Mouse (Mus musculus) left cerebral cortex, adult 9 months (tissue): ENCODE data around the gene 9130213A22Rik.
A peak's percentile ranks its signal among the peaks of the same experiment; 100 is the strongest.

Source experiments
- DNase-seq, 2 experiments: peaks; one replicate each; pipeline ENCODE4 v3.0.0; 2022; ENCODE audit warnings: low spot score in 2 of 2

The 9130213A22Rik gene

GRCm38 (mm10) chr11:69122336-69122951 is at the start of gene 9130213A22Rik:
TSS of gene 9130213A22Rik (minus strand) at chr11:69122589.
- peak in 1 of 2 experiments; percentile 88 for DNase-seq

GRCm38 (mm10) chr11:69171626-69172025 is 49.2 kb upstream of the 9130213A22Rik start:
- DNase-seq = peak in 1 of 2 experiments; percentile 50

GRCm38 (mm10) chr11:69169313-69169712 is 46.9 kb upstream of the 9130213A22Rik start:
- DNase-seq = peak; percentile 20 to 72

- DNase-seq = peak in 1 of 2 experiments; percentile 26
Measured at GRCm38 (mm10) chr11:69156800-69157199, 34.4 kb upstream of the 9130213A22Rik start, which contains the start of gene Alox12b. TSS of gene Alox12b (plus strand) at chr11:69156989.

- no peak for DNase-seq
Measured at GRCm38 (mm10) chr11:69155351-69155750, 33.0 kb upstream of the 9130213A22Rik start.

GRCm38 (mm10) chr11:69153831-69154230 is 31.4 kb upstream of the 9130213A22Rik start:
- no peak for DNase-seq

- no peak for DNase-seq
Measured at GRCm38 (mm10) chr11:69151004-69151403, 28.6 kb upstream of the 9130213A22Rik start.

GRCm38 (mm10) chr11:69150444-69150843 is 28.1 kb upstream of the 9130213A22Rik start:
- peak in 1 of 2 experiments; percentile 68 for DNase-seq

GRCm38 (mm10) chr11:69149728-69150127 is 27.3 kb upstream of the 9130213A22Rik start:
- no peak for DNase-seq

- no peak for DNase-seq
Measured at GRCm38 (mm10) chr11:69148451-69148960, 26.1 kb upstream of the 9130213A22Rik start.

- no peak for DNase-seq
Measured at GRCm38 (mm10) chr11:69147546-69147945, 25.2 kb upstream of the 9130213A22Rik start.

GRCm38 (mm10) chr11:69135361-69135760 is 13.0 kb upstream of the 9130213A22Rik start:
- DNase-seq = no peak

- no peak for DNase-seq
Measured at GRCm38 (mm10) chr11:69134622-69134968, 12.2 kb upstream of the 9130213A22Rik start.

GRCm38 (mm10) chr11:69133923-69134621 is 11.7 kb upstream of the 9130213A22Rik start:
- peak in 1 of 2 experiments; percentile 91 for DNase-seq

- no peak for DNase-seq
Measured at GRCm38 (mm10) chr11:69133566-69133922, 11.2 kb upstream of the 9130213A22Rik start.

- DNase-seq = no peak
Measured at GRCm38 (mm10) chr11:69128426-69129122, 6.2 kb upstream of the 9130213A22Rik start.

GRCm38 (mm10) chr11:69126706-69127095 is 4.3 kb upstream of the 9130213A22Rik start:
- no peak for DNase-seq

GRCm38 (mm10) chr11:69125919-69126705 is 3.7 kb upstream of the 9130213A22Rik start:
- DNase-seq = no peak

- no peak for DNase-seq
Measured at GRCm38 (mm10) chr11:69125852-69125918, 3.3 kb upstream of the 9130213A22Rik start, which contains the start of gene Aloxe3. TSS of gene Aloxe3 (plus strand) at chr11:69125896.

GRCm38 (mm10) chr11:69125041-69125851 is 2.9 kb upstream of the 9130213A22Rik start:
- peak in 1 of 2 experiments; percentile 88 for DNase-seq

GRCm38 (mm10) chr11:69124498-69124847 is 2.1 kb upstream of the 9130213A22Rik start:
- peak in 1 of 2 experiments; percentile 82 for DNase-seq
